Mouse (Mus musculus) large intestine, adult 2 months (tissue): Measurements from ENCODE around the gene Ccdc91. TPM values are rescaled to one million over a fixed set of nuclear protein-coding genes. Genes with fewer than 3 reads are reported as not detected.

Experiments used
- DNase-seq: peaks from one replicate; pipeline ENCODE4 v3.0.0-alpha.2; 2012; ENCODE audit warnings: low read depth, low spot score
- WGBS: fragments of 180-500 bp; shearing (Covaris S2); methylation state at CpG from one replicate; pipeline ENCODE4 v1.1.7; 2018; 5-methylcytosine and 5-hydroxymethylcytosine counted together
- polyA plus RNA-seq: library from polyadenylated mRNA; depleted of rRNA; stranded (reverse); fragments of >200 nt; gene quantifications from 2 replicates; pipeline ENCODE4 v1.2.3, GENCODE M21; 2012; rRNA removed

The Ccdc91 gene
- 19.2 and 23.3 TPM in 2 replicates for polyA plus RNA-seq

DNA sequence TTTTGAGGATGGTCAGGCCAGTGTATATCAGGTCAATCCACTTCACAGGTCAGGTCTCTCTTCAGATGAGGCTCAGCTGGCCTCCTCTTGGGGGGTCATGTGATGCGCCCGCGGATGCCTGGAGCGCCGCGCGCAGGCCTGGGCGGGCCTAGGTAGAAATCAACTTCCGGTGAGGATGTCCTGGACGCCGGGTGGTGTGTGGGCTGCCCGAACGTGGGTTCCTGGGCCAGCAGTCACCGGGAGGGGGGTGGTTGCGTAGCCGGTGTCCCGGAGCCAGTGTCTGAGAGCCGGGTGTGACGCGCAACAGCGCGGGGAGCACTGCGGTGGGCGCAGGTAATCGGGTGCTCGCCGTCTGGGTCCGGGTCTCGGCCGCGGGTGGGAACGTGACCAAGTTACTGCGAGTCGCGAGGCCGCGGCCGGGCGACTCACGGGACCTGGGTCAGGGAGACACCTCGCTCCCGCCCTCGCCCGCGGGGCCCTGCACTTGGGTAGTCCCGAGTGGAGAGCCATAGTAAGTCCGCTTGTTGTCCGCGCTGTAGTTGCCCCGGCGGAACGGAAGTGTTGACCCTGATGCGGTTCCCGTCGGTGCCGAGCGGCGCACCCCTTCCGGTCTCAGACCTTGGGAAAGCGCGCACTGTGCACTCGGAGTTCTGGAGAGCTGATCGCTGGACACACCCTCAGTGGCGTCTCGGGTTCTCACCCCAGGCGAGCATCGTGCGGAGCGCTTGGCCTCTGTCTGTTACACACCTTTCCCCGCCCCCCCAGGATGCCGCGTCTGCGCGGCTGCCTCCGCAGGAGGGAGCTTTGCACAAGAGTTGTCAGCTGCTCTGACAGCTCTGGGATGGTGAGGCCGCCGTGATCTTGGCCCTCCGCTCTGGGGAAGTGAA is at the start of gene Ccdc91:
Gene Ccdc91 (plus strand): TSS at position 102 of the 887 bp plus-strand sequence.
- peak; percentile 80 for DNase-seq
- under 1% methylated on average over 78 of the region's 78 CpGs for WGBS

- no peak for DNase-seq
- WGBS: 80% methylated on average over 11 of the region's 11 CpGs
Measured at GRCm38 (mm10) chr6:147426927-147427487, 48.6 kb upstream of the Ccdc91 start.

- WGBS: 78% methylated on average over 5 of the region's 5 CpGs
- DNase-seq: no peak
Measured at GRCm38 (mm10) chr6:147455775-147456174, 19.9 kb upstream of the Ccdc91 start.

DNA sequence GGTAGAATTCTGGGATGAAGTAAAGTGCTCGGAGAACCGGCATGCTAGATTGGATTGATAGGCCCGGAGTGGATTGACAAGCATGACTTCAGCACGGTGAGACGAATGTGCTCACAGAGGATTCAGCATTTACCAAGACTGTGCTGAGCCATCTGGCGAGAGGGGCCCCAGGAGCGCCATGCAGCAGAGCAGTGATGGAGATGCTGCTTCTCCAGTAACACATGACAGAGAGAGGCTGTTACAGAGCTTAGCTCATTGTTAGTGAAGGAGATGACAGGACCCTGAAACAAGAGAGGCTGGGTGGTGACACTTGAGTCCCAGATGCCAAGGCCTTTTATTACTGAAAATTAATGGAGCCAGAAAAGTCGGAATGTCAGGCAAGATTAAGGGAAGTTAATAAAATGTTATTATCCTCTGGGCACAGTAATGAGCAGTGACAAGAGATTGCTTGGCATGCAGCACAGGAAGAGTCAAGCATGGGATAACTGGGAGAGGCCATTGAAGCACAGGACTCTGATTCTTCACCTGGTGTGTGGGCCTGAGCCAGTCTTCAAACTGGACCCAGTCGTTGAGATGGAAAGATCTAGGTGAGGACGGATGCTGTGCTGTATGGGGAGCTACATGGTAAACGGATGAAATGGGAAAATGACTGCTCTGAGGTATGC is 16.9 kb upstream of the Ccdc91 start:
- 87% methylated on average over 11 of the region's 11 CpGs for WGBS
- DNase-seq: no peak

DNA sequence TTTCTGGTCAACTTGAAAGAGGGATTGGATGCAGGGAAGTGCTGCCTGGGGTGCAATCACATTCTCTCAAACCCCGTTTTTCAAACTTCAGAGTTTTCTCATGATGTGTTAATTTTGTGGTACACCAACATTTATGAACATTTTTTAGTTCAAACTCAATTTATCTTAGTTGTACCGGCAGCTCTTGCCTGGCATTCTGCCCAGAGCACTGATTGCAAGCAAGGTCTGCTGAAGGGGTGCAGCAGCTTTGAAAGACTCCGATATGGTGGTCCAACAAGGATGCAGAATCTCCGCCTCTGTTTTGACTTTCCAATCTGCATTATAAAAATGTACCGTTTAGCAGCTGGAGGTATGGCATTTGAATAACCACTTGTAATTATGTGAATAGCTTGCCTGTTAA is 5.6 kb upstream of the Ccdc91 start:
- WGBS: 58% methylated on average over 5 of the region's 5 CpGs
- no peak for DNase-seq

DNA sequence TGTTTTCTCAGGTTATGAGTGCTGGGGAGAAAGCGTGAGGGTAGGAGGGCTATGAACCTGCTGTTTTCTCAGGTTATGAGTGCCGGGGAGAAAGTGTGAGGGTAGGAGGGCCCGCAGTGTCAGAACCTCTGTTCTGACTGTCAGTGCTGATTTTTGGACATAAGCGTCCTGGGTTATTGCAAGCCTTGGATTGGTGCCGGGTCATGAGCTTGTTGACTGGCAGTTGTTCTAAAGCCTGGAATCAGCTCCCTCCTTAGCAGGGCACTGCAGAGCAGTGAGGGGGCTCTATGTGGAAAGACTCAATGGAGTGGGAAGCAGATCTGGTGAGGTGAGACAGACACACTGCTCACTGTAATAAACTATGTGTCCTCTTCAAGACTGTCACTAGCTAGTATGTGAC is 5.5 kb downstream of the Ccdc91 start:
- WGBS: 94% methylated on average over 5 of the region's 5 CpGs
- DNase-seq: no peak

DNA sequence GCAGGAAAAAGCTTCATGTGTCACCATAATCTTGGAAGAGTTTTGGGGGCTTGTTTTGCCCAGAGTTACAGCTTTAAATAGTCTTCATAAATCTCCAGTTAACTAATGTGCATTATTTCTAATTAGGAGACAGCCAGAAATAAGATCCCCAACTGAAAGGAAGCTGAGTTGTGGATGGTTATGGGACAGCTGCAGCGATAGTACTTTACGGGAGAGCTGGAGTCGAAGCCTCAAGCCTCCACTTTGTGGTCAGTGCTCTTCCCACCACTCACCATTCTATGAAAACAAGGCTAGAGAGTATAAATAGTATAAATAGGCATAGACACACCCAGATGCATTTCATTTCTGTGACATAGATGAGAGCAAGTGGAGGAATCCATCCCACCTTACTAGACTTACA is 14.5 kb downstream of the Ccdc91 start:
- 97% methylated on average over 3 of the region's 3 CpGs for WGBS
- no peak for DNase-seq

- 89% methylated on average over 4 of the region's 4 CpGs for WGBS
- no peak for DNase-seq
Measured at GRCm38 (mm10) chr6:147492551-147492950, 16.9 kb downstream of the Ccdc91 start.

DNA sequence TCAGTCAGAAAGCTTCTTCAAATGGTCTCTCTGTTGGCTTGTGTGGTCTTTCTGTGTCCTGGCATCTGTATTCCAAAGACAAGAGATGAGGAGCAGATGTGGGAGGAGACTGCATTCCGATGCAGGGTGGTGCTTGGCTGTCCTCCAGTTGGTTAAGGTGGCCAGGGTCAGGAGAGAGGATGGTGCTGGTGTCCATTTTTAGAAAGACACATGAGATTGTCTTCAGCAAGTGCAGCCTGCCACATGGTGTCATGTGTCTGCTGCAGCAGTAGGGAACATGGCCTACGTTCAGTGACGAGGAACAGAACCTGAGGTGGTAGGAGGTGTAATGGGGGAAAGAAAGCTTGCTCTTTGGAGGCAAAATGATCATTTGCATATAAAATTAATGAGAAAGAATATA is 25.8 kb downstream of the Ccdc91 start:
- DNase-seq: no peak
- WGBS: 87% methylated on average over 3 of the region's 3 CpGs

- DNase-seq: no peak
- 72% methylated on average over 9 of the region's 9 CpGs for WGBS
Measured at GRCm38 (mm10) chr6:147506074-147506473, 30.4 kb downstream of the Ccdc91 start.

DNA sequence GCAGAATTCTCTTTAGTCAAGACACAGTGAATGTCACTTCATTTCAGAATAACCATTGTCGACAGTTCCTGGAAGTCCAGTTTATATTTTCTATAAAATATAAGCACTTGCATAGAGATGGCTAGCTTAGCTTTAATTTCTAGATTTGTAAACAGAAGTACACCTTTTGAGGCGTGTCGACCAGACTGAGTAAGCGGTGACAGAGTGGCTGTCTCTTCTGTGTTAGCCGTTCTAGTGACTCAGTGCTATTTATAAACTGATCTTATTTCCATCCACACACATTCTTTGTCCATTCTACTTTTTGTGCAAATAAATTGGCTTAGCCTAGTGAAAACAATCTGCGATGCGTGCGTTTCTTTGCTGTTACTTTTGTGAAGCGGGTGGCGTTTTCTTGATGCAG is 30.9 kb downstream of the Ccdc91 start:
- DNase-seq: no peak
- WGBS: 62% methylated on average over 10 of the region's 10 CpGs

- 88% methylated on average over 6 of the region's 6 CpGs for WGBS
- DNase-seq: no peak
Measured at GRCm38 (mm10) chr6:147507186-147507585, 31.6 kb downstream of the Ccdc91 start.

GRCm38 (mm10) chr6:147510516-147510915 is 34.9 kb downstream of the Ccdc91 start:
- WGBS: 53% methylated on average over 2 of the region's 2 CpGs
- no peak for DNase-seq

DNA sequence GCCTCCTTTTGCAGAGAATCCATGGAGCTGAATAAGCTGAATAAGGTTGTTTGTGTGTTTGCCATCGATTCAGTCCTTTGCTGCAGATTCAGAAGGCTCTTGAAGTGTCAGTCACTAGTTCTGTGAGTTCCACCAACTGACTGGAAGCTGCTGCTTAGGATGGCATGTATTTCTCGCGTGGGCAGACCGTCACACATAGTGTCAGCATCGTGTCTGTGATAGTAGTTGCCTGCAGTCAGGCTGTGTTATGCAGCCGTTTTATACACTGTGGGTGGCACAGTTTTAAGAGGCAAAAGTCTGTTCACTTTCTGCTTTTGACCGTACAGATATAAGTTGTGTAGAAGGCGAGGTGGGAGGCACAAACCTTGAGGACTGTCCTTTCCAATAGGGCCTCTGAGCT is 42.3 kb downstream of the Ccdc91 start:
- 86% methylated on average over 8 of the region's 8 CpGs for WGBS
- DNase-seq: no peak

GRCm38 (mm10) chr6:147525236-147525635 is 49.6 kb downstream of the Ccdc91 start:
- no peak for DNase-seq

DNA sequence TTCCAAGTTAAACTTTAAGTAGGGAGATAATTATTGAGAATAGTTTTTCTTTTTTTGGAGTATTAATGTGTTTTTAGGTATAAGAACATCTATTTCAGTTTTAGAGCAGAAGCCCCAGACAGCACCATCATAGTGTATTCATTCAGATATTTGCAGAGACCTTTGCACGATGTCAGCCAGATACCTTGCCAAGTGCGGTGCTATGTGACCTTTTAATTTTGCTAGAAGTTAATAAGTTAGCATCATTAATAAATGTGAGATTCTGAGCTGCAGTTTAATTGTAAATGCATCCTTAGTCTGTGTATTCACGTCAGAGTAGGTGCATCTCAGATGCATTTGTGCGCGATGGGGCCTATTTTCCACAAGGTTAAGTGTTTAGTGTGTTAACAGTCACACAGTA is 59.3 kb downstream of the Ccdc91 start:
- no peak for DNase-seq
- WGBS: 94% methylated on average over 5 of the region's 5 CpGs

GRCm38 (mm10) chr6:147538236-147538635 is 62.6 kb downstream of the Ccdc91 start:
- WGBS: 90% methylated on average over 5 of the region's 5 CpGs
- DNase-seq: no peak

GRCm38 (mm10) chr6:147539056-147539600 is 63.5 kb downstream of the Ccdc91 start:
- 44% methylated on average over 7 of the region's 7 CpGs for WGBS
- peak; percentile 27 for DNase-seq

DNA sequence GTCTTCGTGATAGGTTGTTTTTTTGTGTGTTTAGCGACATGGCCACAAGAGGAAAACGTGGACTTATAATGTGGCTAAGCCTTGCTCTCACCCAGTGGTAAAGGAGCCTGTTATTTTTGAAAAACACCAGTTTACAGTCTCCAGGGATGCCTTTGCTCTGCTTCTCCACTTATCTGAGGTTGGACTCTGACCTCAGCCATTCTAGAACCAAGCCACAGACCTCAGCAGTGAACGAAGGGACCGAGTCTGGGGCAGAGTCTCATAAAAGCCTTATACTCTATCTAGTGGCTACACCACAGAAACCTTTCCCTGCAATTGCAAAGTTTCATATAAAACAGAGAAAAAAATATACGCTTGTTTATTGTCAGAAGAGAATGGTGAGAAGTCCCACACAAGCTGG is 65.3 kb downstream of the Ccdc91 start:
- DNase-seq: no peak
- 70% methylated on average over 6 of the region's 6 CpGs for WGBS

GRCm38 (mm10) chr6:147555591-147555990 is 80.0 kb downstream of the Ccdc91 start:
- 57% methylated on average over 6 of the region's 6 CpGs for WGBS

More at GRCm38 (mm10) chr6:147555591-147555990, 80.0 kb downstream of the Ccdc91 start:
- no peak for DNase-seq
